Mouse (Mus musculus) megakaryocyte, embryonic 14.5 days (primary cell): ENCODE data around the gene Ptpn12. TPM values are rescaled to one million over a fixed set of nuclear protein-coding genes. Genes with fewer than 3 reads are reported as not detected.

Experiments used
- H3K27me3 ChIP-seq: replicated peaks from 2 replicates; pipeline ENCODE3; 2012; ENCODE audit warnings: inconsistent platforms
- H3K36me3 ChIP-seq: replicated peaks from 2 replicates; pipeline ENCODE3; 2012; ENCODE audit warnings: low read length, inconsistent platforms, mixed read lengths
- H3K4me1 ChIP-seq: 2 replicates; pipeline ENCODE4 v1.6.1; 2012; ENCODE audit warnings: inconsistent platforms
- H3K4me3 ChIP-seq: replicated peaks from 2 replicates; pipeline ENCODE3; 2012; ENCODE audit warnings: moderate library complexity, mild to moderate bottlenecking, inconsistent platforms
- H3K9me3 ChIP-seq: 2 replicates; pipeline ENCODE4 v1.6.1; 2012; ENCODE audit warnings: inconsistent platforms
- FLI1 ChIP-seq: IDR thresholded peaks from 2 replicates; pipeline ENCODE4 v1.6.1; 2012; ENCODE audit warnings: low read length, inconsistent platforms, mixed read lengths
- GATA1 ChIP-seq: IDR thresholded peaks from 3 replicates; pipeline ENCODE4 v1.6.1; 2012; ENCODE audit warnings: mixed read lengths, low read length, inconsistent platforms, borderline replicate concordance
- polyA plus RNA-seq: library from polyadenylated mRNA; stranded (reverse); fragments of >175 nt; gene quantifications from 2 replicates; pipeline ENCODE4 v1.2.3, GENCODE M21; 2012; ENCODE audit warnings: low replicate concordance; ENCODE audit not compliant: insufficient read depth

Gene Ptpn12
- polyA plus RNA-seq, 1 experiment = 34.8 TPM

- Histone ChIP-seq H3K4me3 (peak overlapping the region; percentile 73), H3K9me3 (no peaks in the 10 kb centered on the region), H3K27me3 (no peaks in the 10 kb centered on the region), H3K4me1 (peaks cover 84% of the 10 kb centered on the region), H3K36me3 (peaks cover 46% of the 10 kb centered on the region)
- no peak for TF ChIP-seq FLI1
- TF ChIP-seq GATA1 = no peak
These were observed 6.7 kb downstream of the Ptpn12 start for GRCm38 (mm10) chr5:21049006-21049405.

- no peak overlapping the region for H3K4me3 ChIP-seq
- H3K27me3 ChIP-seq = no peaks in the 10 kb centered on the region
- H3K36me3 ChIP-seq = peaks cover 53% of the 10 kb centered on the region
- H3K9me3 ChIP-seq = no peaks in the 10 kb centered on the region
- TF ChIP-seq GATA1 (no peak), FLI1 (no peak)
- H3K4me1 ChIP-seq = peaks cover 92% of the 10 kb centered on the region
These were observed 8.6 kb downstream of the Ptpn12 start for GRCm38 (mm10) chr5:21047114-21047513.

- TF ChIP-seq GATA1 = no peak
- no peak for TF ChIP-seq FLI1
- no peaks in the 10 kb centered on the region for H3K9me3 ChIP-seq
- H3K36me3 ChIP-seq = peaks cover 48% of the 10 kb centered on the region
- H3K27me3 ChIP-seq = no peaks in the 10 kb centered on the region
- H3K4me3 ChIP-seq = peak overlapping the region; percentile 81
- peaks cover 90% of the 10 kb centered on the region for H3K4me1 ChIP-seq
These were observed 9.3 kb downstream of the Ptpn12 start for GRCm38 (mm10) chr5:21046150-21047048.

GRCm38 (mm10) chr5:21045462-21045861 is 10.2 kb downstream of the Ptpn12 start:
- Histone ChIP-seq H3K4me1 (peaks cover 89% of the 10 kb centered on the region), H3K36me3 (peaks cover 50% of the 10 kb centered on the region), H3K9me3 (no peaks in the 10 kb centered on the region), H3K27me3 (no peaks in the 10 kb centered on the region), H3K4me3 (peak overlapping the region; percentile 81)
- TF ChIP-seq FLI1 (no peak), GATA1 (no peak)

GRCm38 (mm10) chr5:21038100-21038499 is 17.6 kb downstream of the Ptpn12 start:
- peak overlapping the region; percentile 16 for H3K4me3 ChIP-seq
- H3K36me3 ChIP-seq = peaks cover 44% of the 10 kb centered on the region
- H3K4me1 ChIP-seq = peaks cover 91% of the 10 kb centered on the region
- H3K9me3 ChIP-seq = no peaks in the 10 kb centered on the region
- TF ChIP-seq GATA1 = no peak
- no peak for TF ChIP-seq FLI1
- H3K27me3 ChIP-seq = no peaks in the 10 kb centered on the region

- Histone ChIP-seq H3K4me3 (peak overlapping the region; percentile 78), H3K27me3 (no peaks in the 10 kb centered on the region), H3K36me3 (peaks cover 37% of the 10 kb centered on the region), H3K9me3 (no peaks in the 10 kb centered on the region), H3K4me1 (peaks cover 94% of the 10 kb centered on the region)
- TF ChIP-seq GATA1 (no peak), FLI1 (no peak)
These were observed 19.8 kb downstream of the Ptpn12 start for GRCm38 (mm10) chr5:21035689-21036480.

GRCm38 (mm10) chr5:21034388-21034966 is 21.2 kb downstream of the Ptpn12 start:
- H3K36me3 ChIP-seq = peaks cover 30% of the 10 kb centered on the region
- TF ChIP-seq FLI1 = no peak
- TF ChIP-seq GATA1 = no peak
- peaks cover 87% of the 10 kb centered on the region for H3K4me1 ChIP-seq
- H3K9me3 ChIP-seq = no peaks in the 10 kb centered on the region
- H3K27me3 ChIP-seq = no peaks in the 10 kb centered on the region
- H3K4me3 ChIP-seq = peak overlapping the region; percentile 21

GRCm38 (mm10) chr5:21033382-21034056 is 22.2 kb downstream of the Ptpn12 start:
- peaks cover 87% of the 10 kb centered on the region for H3K4me1 ChIP-seq
- H3K9me3 ChIP-seq = no peaks in the 10 kb centered on the region
- TF ChIP-seq GATA1 (no peak), FLI1 (no peak)
- H3K36me3 ChIP-seq = peaks cover 34% of the 10 kb centered on the region
- H3K27me3 ChIP-seq = no peaks in the 10 kb centered on the region
- H3K4me3 ChIP-seq = peak overlapping the region; percentile 64

- Histone ChIP-seq H3K9me3 (no peaks in the 10 kb centered on the region), H3K27me3 (no peaks in the 10 kb centered on the region), H3K36me3 (peaks cover 35% of the 10 kb centered on the region), H3K4me3 (no peak overlapping the region), H3K4me1 (peaks cover 86% of the 10 kb centered on the region)
- TF ChIP-seq GATA1 (no peak), FLI1 (no peak)
These were observed 23.1 kb downstream of the Ptpn12 start for GRCm38 (mm10) chr5:21032626-21033025.
